Mouse (Mus musculus): ENCODE measurements around the gene Rad9a. TPM values are rescaled to one million over a fixed set of nuclear protein-coding genes. Genes with fewer than 3 reads are reported as not detected.

The Rad9a gene
- polyA plus RNA-seq, 1 experiment = 31.9 TPM

DNA sequence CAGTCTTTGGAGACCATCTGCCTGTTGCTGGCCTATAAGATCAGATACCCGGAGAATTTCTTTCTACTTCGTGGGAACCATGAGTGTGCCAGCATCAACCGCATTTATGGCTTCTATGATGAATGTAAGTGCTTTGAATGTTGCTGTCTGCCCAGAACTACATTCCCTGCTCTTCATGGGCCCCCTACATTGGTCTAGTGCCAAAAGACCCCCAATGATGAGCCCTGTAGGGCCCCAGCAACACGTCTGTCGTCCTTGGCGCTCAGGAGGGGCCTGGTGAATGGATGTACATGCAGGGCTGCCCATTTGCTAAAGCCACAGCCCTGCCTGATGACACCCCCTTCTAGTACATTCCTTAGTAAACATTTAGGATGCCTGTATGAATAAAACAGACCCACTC lies 8.3 kb downstream of the Rad9a start:
- DNase-seq (ENCODE audit: low read depth) = no peak

DNA sequence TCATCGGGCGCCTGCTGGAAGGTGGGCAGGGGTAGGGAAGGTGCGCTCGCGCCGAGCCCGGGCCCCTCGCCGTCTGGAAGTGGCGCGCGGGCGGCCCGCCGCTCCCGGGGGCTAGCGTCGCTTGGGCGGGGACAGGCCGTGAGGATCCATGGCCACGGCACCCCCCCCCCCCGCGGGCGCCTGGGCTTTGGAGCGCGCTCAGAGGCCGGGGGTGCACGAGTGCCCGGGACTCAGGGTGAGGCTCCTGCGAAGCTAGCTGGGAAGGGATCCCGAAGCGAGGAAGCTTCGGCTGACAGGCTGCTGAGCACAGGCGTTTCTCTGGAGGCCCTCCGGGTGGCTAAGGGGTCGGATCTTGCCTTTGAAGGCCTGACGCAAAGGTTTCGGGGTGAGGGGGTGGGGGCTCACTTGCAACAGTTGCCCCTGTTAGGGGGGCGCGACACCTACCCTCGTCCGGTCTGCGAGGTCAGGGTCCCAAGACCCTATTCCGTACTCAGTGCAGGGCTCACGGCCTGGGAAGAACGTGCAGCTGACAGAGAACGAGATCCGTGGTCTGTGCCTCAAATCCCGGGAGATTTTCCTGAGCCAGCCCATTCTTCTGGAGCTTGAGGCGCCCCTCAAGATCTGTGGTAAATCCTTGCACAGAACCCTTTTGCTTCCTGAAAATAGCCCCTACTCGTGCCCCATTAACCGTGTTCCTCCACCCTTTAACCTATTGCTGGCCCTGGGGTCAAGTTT lies 9.0 kb downstream of the Rad9a start:
- DNase-seq (ENCODE audit: low read depth) = no peak

DNA sequence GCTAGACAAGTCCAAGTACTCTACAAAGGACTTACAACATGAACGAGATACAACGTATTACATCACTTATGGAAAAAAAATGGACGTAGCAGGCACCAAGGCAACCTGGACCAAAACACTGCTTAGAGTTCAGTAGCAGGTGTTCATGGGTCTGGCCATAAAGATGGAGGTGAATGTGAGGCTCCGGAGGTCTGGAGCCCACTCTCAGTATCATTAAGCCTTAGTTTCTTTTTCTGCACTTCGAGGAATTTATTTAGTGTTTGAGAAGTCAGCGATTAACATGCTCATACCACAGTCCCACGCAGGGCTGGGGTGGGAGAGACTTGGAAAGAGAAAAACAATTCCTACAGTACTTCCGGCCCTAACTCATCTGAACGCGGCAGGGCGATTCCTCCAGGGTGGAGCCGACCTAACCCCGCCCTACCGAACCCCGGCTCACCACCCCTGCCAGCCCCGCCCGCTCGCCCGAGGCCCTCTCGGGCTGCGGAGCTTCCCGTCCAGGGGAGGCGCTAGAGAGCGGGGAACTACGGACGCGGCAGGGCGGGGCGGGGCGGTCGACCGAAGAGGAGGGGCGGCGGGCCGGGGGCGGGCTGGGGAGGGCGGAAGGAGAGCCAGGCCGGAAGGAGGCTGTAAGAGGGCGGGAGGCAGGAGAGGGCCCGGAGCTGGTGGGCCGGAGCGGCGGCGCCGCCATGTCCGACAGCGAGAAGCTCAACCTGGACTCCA lies 9.8 kb downstream of the Rad9a start, which contains the start of gene Ppp1ca:
Gene Ppp1ca (plus strand): TSS at position 538 of the 723 bp plus-strand sequence.
- DNase-seq (ENCODE audit: low read depth) = no peak

DNA sequence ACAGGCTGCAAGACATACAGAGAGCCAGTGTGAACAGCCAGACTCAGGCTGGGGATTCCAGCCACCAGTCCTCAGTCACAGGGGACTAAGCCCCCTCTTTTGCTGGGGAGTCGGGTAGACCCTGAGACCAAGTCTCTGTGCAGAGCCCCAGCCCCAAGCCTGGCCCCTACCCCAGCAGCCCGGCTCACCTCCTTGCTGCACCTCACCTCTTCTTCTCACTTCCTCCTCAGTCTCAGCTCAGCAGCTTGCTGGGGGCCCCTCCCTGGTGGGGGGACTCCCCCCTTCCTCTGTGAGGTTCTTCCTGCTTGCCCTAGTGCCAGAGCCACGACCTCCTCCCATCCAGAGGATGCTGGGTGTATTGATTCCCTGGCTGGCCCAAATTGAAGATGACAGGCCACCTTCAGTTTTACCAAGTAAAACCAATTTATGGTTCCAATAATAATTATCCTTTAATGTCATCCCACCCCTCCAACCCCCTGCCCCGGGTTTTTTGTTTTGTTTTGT lies 10.6 kb downstream of the Rad9a start, which contains the start of gene Tbc1d10c:
Gene Tbc1d10c (minus strand): TSS at position 454 of the 504 bp plus-strand sequence.
- DNase-seq (ENCODE audit: low read depth) = no peak

DNA sequence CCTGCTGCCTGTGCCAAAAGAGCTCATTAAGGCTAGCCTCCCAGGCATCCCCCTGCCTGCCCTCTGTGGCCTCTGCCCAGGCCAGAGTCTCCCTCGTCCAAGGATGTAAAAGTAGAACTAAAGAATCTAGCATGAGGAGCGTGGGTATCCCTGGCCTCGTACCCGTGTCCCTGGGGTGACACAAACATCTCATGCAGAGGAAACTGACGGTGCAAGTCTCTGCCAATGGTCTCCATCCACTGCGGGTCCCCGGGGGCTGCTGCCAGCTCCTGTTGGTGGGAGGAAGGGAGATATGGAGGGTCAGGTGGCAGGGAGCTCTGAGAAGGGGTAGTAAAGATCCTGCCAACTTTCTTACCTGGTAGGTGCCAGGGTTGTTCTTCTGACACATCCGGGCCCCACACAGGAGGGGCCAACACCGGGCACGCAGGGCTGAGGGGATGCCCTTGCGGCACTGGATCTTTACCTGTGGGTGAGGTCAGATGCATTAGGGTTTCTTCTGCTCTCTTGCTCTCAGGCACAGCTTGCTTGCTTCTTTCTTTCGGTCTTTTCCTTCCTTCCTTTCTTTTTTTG lies 12.3 kb downstream of the Rad9a start:
- no peak for DNase-seq (ENCODE audit: low read depth)

DNA sequence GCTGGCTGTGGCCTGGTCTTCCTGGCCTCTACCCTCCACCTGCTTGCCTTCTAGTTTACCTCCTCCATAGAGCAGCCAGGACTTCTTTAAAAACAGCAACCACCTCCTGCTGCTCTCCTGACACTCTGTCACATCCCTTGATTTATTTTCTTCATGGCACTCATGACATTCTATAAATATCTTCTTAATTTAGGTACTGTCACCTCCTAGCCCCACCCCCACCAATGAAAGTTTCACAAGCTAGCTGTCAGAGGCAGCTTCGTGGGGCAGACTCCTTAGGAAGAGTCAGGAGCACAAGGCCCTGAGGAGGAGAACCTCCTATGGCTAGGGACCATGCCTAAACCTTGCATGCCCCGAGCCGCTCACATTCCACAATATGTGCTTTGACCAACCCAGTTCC lies 14.2 kb downstream of the Rad9a start:
- no peak for DNase-seq (ENCODE audit: low read depth)

DNA sequence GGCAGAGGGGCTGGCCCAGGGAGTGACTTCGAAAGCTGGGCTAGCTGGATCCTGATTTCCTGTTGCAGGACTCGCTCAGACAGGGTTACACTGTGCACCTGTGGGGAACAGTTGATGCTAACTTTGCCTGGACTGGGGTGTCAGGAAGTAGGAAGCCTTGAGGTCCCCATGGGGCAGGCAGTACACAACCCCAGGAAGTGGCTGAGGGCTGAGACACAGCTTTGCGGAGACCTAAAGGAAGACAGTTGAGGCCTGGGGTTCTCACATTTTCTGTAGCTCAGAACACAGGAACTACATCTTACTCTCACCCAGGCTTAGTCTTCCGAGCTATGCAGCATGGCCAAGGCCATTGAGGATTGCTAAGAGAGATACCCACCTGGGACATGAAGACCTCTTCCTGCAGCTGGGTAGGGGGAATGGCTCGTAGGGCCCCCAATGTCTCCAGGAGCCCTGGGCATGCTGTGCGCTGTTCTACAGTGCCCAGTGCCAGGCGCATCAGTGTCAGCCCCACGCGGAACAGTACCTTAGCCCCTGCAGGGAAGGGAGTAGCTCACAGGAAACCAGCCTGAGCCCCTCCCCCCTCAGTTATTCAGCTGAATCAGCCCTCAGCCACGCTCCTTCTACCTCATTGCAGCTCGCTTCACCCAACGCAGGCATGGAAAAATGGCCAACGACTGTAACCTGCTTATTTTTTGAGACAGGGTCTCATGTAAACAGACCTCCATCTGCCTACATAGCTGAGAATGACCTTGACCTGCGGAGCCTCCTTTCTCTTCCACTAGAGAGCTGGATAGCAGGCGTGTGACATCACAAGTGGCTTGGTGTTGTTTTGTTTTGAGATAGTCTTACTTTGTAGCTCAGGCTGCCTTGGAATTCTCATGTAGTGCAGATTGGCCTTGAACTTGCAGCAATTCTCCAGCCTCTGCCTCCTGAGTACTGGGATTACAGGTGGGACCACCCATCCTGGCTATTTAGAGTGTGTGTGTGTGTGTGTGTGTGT lies 16.2 kb downstream of the Rad9a start:
- no peak for DNase-seq (ENCODE audit: low read depth)

DNA sequence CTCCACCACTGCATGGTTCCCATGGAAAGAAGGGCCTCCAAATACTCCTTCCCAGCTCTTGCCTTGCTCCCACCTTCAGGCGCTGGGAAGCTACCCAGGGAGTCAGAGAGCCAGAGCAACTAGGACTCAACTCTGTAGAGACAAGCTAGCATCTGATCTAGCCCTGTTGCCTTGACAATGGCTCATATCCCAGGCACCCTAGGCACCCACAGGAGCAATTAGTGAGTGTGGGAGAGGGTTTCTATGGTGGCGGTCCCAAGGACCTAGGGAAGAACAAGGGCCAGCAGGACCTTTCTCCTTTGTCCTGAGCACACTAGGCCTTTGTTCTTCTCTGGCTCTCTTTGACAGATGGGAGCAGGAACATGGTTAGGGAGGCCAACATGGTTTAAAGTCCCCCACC lies 17.8 kb downstream of the Rad9a start:
- no peak for DNase-seq (ENCODE audit: low read depth)

DNA sequence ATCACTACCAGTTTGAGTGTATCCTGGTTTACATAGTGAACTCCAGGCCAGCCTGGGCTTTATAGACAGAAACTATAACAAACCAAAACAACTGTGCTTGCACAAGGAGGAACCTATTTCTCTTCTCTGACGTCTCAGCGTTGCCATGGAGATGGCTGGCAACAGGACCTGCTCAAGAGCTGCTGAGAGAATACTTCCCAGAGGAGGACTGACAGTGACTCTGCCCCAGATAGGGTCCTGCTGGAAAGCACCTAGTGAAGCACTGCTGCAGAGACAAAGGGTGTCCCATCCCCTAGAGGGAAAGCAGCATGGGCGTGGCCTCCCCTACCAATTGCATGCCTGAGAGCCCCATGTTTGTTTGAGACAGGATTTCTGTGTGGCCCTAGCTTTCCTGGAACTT lies 19.6 kb downstream of the Rad9a start:
- DNase-seq (ENCODE audit: low read depth) = no peak

DNA sequence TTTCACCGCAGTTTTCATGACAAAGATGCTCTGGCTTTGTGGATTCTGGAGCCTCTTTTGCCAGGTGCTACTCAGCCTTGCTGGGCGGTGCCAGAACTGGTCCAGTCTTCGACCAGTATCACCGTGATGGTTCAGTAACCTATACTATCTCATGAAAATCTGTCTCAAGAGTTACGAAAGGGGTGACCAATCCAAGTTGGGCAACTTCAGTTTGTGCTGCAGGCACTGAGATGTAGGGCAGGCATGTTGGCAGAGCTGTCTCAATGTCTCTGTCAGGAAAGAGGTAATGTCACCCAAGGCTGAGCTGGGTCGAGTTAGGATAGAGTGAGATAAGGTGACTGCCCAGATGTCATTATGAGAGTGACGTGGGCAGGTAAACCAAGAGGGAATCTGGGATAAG lies 21.1 kb downstream of the Rad9a start:
- peak; percentile 51 for DNase-seq (ENCODE audit: low read depth)

DNA sequence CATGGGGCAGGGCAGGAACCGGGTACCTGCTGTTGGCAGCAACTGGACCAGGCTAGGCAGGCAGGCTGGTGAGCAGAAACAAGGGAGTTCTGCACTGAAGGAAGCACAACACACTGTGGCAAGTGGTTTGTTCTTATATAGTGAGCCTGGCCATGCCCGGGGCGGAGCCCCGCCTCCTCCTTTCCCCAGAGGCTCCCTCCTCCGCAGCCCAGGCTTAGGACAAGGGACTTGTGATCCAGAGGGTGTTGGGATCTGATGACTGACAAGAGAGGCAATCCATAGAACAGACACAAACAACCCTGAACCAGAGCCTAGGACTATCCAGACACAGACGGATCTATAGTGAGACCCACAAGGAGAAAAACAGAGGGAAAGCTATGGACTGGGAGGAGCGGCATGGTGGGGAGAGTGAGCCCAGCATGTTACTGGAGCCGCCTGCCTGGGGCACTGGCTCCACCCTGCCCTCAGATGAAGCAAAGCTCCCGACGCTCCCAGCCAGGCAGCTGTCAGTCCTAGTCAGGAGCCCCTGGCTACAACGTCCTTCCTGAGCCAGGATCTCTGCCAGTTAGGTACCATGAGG lies 26.0 kb downstream of the Rad9a start, which contains the start of gene Carns1:
Gene Carns1 (minus strand): TSS at position 112 of the 580 bp plus-strand sequence.
- DNase-seq (ENCODE audit: low read depth) = no peak

DNA sequence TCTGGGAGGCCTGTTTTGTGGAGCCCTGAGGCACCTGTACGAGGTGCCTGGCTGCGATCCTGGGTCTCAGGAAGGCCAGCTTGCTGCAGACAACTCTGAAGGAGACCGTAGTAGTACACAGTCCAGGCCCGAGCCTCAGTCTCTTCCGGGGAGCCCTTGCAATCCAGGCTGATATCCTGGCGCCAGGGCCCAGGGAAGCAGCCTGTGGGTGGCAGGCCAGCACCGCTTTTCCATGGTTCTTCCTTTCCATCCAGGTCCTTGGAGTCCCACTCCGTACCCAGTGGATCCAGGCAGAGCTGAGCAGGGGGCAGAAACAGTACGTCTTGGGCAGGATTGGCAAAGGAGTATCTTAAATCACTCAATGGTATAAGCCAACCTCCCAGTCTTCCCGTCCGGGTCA lies 28.5 kb downstream of the Rad9a start:
- no peak for DNase-seq (ENCODE audit: low read depth)

DNA sequence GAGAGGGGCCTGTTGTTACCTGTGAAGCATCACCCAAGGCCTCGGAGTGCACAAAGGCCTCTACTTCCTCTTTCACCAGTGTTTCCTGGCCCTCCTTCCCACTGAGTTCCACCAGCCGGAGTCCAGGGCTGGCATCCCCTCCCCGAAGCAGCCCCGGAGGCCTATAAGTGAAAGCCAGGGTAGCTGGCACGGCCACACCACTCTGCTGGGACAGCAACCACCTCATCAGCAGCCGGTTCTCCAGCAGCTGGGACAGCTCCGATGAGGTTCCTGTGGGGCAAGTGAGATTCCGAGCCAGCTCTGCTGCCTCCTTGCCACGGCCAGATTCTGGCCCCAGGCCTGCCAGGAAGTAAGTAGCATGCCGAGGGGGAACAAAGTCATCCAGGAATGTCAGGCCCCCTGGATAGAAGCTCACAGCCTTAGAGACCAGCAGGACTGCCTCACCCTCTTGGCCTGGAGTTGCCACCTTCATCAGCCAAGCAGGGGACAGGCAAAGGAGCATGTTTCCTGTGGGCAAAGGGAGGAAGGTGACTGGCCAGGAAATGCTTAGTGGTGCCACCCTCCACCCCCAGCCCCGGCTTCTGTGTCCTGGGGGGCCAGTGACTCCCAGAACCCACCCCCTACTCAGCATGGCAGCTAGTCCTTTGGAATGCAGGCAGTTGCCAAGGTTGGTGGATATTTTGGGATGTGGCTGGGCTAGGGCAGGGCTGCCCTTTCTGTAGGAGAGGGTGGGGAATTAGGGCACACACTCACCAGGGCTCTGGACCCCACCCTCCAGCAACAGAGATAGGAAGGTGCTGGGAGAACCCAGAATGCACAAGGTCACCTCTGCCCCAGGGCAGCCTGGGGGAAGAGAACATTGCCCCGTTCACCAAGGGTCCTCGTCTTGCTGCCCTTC lies 29.8 kb downstream of the Rad9a start:
- no peak for DNase-seq (ENCODE audit: low read depth)

DNA sequence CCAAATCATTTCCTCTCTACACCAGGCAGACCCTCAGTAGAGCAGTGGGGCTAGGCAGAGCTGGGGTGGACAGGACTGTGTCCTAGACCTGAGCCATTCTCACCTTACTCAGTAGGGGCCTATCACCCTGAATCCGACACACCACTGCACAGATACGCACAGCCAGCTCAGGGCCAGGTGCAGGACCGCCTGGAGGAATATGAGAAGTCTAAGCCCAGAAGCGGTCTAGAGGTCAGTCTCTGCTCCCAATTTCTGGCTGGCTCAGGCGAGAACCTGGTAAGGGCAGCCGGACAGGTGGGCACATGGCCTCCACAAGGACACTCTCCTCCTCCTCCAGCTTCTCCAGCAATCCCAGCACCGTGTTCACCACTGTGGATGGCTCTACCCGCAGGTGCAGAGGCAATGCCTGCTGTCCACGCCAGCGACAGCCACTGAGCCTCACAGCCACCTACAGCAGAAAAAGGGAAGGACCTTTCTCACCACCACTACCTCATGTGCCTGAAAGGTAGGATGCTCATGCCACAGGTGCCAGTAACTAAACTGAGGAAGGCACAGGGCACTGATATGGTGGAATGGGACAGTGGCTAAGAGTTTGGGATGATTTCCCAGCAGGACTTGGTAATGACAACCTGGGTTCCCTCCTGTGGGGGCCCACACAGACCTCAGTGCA lies 30.6 kb downstream of the Rad9a start:
- no peak for DNase-seq (ENCODE audit: low read depth)

DNA sequence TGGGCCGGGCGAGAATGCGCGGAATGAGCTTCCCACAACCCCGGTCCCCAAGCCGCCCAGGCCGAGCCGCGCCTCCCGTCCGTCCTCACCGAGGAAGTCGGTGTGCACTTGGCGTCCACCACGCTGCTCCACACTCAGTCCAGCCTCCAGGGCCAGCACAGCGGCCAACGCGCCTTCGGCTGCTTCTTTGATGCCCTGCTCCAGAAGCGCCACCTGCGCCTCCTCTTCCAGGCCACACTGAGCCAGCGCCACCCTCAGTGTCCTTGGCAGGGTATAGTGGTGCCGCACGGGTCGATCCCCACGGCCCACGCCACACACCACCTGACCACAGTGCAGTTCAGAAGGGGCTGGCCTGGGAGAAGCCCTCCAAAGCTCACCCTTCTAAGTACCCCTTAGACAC lies 31.7 kb downstream of the Rad9a start:
- DNase-seq (ENCODE audit: low read depth) = no peak

DNA sequence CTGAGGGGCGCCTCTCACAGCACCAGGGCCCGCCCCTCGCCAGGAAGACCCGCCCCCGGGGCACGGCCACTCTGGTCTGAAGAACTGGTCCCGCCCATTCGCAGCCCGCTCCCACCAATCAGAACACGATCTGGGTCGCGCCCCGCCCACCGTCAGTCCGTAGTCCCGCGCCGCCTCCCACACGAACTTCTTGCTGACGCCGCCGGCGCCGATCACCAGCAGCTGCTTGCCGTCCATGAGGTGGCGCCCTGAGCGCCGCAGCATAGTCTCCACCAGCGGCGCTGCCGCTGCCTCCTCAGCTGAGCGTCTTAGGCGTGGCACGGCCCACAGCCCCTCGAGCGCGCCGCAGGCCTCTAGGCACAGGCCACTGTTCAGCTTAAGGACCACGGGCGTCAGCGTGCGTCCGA lies 32.1 kb downstream of the Rad9a start:
- DNase-seq (ENCODE audit: low read depth) = peak; percentile 54

DNA sequence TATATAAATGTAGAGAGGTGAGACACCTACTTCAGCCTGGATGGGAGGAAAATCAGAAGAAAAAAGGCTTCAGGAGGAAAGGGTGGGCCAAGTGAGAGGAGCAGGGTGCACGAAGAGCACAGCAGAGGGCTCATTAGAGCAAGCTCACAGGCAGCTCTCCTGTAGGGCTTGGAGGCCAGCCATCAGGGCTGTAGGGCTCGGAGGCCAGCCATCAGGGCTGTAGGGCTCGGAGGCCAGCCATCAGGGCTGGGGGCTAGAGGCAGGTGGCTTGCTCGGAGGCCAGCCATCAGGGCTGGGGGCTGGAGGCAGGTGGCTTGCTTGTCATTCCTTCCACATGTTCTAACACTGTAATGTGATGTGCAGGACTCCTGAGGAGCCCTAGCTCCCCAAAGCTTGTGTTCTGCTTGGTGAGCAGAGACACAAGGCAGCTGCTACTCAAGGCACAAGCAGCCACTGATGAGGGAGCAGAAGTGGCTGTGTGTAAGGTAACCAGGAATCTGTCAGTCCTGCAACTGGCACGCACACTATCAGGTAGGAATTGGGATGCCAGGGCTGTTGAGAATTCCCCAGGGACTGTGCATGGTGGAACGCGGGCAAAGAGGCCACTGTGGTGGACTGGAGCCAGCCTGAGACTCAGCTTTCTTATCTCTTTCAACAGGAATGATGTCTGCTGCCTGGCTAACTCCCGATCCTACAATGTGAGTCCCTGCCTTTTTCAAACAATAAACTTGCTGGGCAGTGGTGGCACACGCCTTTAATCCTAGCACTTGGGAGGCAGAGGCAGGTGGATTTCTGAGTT lies 34.6 kb downstream of the Rad9a start:
- DNase-seq (ENCODE audit: low read depth) = no peak

DNA sequence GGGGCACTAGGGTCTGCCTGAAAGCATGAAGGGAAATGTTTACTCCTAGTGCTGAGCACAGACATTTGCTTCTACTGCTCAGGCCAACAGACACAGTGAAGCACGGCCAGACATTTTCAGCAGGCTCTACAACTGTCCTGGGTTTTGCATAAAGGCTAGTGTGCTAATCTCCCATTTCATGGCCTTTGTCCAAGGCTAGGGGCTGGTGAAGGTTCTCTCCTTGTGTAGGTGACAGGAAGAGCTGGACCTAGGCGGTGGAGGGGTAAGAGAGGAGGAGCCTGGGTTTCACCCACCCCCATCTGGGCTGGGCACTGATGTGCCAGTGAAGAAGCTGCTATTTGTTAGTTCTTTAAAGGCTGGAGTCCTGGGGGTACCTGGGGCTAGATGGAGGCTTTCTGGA lies 36.7 kb downstream of the Rad9a start:
- no peak for DNase-seq (ENCODE audit: low read depth)

DNA sequence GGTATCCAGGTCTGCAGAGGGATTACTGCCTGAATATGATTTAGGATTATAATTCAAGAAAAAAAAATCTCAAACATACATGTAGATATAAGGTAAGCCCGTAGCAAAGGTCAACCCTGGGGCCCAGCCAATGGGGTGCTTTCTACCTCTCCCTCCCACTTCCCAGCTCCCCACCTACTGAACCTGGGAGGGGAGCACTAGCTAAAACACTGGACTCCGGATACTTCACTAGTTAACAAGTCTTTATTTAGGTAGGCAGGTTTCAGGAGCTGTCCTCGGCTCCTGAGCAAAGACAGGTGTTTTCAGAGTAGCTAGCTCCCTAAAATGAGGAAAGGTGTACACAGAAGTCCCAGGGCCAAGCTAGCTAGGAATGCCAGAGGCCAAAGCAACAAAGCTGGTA lies 37.4 kb downstream of the Rad9a start:
- DNase-seq (ENCODE audit: low read depth) = no peak
